Mouse (Mus musculus): ENCODE measurements at regions not wholly inside any gene's neighbourhood (a gene's known extent, or its start where the extent isn't known, plus 50 kb on each side); places are given as distances from the start of the nearest gene placed in this dataset.

GRCm38 (mm10) chr1:150240110-150240509 lies 79.1 kb upstream of the Pdc start:
- no peak for TF ChIP-seq CTCF (IDR thresholded peaks at IDR 0.05)
- no peak for TF ChIP-seq EP300 (IDR thresholded peaks at IDR 0.05)

Measured in lung, postnatal 0 days (tissue).